Mouse (Mus musculus) inflammation-experienced regulatory T-cells, adult 6 months (primary cell): Measurements from ENCODE around the gene Lnx2. TPM values are rescaled to one million over a fixed set of nuclear protein-coding genes. Genes with fewer than 3 reads are reported as not detected.

Experiments
- ATAC-seq: one replicate; pipeline ENCODE4 v1.8.0; 2017
- polyA plus RNA-seq, 3 experiments: library from polyadenylated mRNA; unstranded; fragments of 100-300 nt; shearing (Covaris generic); gene quantifications; one replicate each; pipeline ENCODE4 v1.2.1; 2017

Lnx2 gene
- polyA plus RNA-seq, 3 experiments from 2014 or later, result 21.4 to 30.5 (median 28.0) TPM

GRCm38 (mm10) chr5:147015191-147015590 lies 61.2 kb downstream of the Lnx2 start:
- ATAC-seq, result no peak

DNA sequence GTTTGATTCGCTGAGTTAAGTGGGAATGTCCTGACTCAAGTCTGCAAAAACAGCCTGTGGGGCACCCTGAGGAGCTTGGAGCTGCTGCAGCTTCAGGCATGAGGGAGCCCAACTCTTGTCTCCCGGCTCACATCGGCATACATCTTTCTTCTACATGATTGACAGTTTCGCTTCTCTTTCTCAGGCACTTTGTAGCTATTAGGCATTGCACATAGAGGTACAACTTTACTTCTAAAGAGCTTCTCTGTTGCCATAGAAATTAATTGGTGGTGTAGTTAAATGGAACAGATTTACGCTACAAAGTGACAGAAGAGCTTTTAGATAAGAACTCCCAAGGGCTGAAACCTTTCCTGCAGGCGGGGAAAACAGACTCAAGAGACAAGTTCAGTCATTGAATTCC lies 62.5 kb downstream of the Lnx2 start:
- ATAC-seq, result no peak

DNA sequence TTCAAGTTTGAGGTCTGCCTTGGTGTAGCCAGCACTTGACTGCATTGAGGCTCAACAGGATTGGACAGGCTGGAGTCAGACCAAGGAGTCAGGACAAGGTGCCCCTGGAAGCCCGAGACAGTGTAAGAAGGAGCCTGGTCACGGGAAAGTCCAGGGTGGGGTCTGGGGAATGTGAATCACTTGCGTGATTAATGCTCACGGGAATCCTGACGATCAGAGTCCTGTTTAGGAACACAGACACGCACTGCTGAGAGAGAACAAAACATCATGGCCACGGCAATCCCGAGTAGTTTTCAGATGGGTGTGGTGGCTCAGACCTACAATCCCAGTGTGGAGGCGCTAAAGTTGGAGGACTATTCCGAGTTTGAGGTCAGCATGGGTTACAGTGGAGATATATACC lies 65.1 kb downstream of the Lnx2 start:
- ATAC-seq, result no peak

DNA sequence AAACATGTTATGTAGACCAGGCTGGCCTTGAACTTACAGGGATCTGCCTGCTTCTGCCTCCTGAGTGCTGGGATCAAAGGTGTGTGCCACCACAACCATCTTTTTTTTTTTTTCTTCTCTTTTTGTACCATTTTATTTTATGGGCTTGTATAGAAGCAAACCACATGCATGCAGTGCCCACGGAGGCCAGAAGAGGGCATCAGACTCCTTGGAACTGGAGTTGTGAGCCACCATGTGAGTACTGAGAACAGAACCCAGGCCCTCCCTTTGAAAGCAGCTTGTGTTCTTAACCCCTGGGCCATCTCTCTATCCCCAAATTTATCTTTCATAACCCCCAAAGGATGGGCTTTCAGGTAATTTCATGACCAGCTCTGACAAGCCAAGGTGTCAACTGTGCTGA lies 73.1 kb downstream of the Lnx2 start:
- ATAC-seq, result no peak

GRCm38 (mm10) chr5:147001312-147001711 lies 75.1 kb downstream of the Lnx2 start:
- ATAC-seq, result no peak

DNA sequence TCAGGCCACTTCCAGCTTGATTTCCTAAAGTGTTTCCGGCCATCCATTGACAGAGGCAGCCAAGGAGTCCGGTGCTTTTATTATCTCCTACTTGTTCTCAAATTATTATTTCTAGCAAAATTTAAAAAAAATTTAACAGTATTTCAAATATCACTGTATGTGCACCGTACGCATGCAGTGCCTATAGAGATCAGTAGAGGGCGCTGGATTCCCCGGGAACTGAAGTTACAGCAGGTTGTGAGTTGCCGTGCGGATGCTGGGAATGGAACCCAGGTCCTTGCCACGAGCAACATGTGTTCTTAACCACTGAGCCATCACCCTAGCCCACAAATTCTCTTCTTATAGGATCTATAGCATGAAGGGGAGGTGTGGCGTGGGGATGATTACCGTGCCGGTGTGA lies 77.6 kb downstream of the Lnx2 start:
- no peak for ATAC-seq

DNA sequence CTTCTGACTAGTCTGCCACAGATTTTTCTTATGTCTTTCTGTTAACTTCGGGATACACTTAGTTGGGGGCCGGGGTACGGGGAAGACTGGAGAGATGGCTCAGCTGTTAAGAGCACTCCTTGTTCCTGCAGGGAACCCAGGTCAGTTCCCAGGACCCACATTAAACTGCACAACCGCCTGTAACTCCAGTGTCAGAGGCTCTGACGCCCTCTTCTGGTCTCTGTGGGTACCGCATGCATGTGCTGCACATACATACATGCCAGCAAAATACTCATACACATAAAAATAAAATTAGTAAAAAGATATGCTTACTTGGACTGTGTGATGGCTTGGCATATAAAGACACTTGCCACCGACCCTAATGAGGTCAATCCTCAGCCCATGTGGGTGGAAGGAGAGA lies 79.6 kb downstream of the Lnx2 start:
- ATAC-seq, result no peak

- ATAC-seq, result no peak
These were observed 81.4 kb downstream of the Lnx2 start for GRCm38 (mm10) chr5:146994973-146995372.

DNA sequence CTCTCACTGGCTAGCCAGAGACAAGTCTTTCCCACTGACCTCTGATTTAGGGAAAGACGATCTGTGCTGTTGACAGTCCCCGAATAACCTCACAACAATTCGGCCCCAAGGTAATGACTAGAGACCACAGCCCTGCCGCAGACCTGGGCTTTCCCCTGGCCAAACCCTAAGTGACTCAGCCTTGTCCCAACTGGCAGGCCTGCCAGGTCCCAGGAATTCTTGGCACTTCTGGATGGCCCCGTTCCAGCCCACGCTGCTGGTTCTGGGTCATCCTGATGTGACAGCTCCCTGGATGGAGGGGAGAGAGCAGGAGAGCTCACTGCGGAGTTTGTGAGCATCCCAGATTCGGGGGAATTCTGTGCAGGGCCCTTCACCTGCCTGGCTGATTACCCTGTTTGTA lies 82.9 kb downstream of the Lnx2 start:
- no peak for ATAC-seq

DNA sequence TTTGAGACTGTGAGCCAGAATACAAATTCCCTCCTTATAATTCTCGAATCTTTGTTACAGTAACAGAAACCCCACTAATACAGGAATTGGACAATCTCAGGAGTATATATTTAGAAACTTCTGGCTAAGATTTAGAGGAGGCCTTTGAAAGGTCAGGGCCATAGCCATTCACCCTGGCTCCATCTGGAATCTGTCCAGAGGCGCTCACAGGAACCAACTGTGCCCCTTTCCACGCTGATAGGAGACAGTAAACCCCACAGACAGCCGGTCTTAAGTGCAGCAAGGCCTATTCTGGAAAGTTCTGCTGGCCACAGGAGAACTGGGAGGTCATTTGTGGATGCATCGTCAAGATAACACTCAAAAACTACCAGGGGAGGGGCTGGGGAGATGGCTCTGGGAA lies 87.3 kb downstream of the Lnx2 start:
- ATAC-seq, result no peak

GRCm38 (mm10) chr5:146987588-146987987 lies 88.8 kb downstream of the Lnx2 start:
- no peak for ATAC-seq

- no peak for ATAC-seq
These were observed 90.5 kb downstream of the Lnx2 start for GRCm38 (mm10) chr5:146985725-146986433.

DNA sequence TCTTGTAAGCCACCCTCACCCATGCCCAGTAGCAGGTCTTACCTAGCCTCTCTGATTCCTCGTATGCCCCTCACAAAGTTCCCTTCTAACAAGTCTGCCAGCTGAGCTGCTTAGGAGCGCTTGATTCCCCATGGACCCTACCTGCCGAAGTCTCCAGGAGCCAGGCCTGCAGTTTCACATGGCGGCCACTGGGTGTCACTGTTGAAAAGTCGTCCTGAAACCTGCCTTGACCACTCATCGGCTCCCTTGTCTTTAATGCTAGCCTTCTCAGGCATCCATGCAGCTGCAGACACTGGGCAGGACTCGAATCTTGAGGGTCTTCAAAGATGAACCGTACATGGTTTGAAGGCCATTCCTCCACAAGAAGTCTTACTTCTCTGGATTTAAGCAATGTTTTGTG lies 93.2 kb downstream of the Lnx2 start:
- ATAC-seq, result no peak

- ATAC-seq, result no peak
These were observed 95.0 kb downstream of the Lnx2 start for GRCm38 (mm10) chr5:146981376-146981775.

GRCm38 (mm10) chr5:146974781-146975123 lies 101.6 kb downstream of the Lnx2 start:
- ATAC-seq, result no peak

GRCm38 (mm10) chr5:146973858-146974780 lies 102.3 kb downstream of the Lnx2 start:
- no peak for ATAC-seq

DNA sequence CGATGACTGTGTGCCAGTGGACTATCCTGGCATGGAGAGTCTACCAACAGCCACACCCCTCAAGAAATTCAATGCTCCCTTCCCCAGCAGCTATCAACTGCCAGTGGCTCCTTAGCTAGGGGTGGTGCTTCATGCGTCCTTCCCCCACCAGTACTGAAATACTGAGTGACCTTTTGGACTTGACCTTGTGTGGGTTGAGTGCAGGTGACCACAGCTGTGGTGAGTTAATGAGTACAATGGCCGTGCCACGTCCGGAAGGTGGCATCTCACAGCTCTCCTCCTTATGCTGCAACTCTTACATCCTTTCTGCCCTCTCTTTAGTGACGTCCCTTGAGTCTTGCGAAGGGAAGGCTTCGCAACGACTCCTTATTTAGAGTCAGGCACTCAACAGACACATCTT lies 103.0 kb downstream of the Lnx2 start:
- no peak for ATAC-seq

DNA sequence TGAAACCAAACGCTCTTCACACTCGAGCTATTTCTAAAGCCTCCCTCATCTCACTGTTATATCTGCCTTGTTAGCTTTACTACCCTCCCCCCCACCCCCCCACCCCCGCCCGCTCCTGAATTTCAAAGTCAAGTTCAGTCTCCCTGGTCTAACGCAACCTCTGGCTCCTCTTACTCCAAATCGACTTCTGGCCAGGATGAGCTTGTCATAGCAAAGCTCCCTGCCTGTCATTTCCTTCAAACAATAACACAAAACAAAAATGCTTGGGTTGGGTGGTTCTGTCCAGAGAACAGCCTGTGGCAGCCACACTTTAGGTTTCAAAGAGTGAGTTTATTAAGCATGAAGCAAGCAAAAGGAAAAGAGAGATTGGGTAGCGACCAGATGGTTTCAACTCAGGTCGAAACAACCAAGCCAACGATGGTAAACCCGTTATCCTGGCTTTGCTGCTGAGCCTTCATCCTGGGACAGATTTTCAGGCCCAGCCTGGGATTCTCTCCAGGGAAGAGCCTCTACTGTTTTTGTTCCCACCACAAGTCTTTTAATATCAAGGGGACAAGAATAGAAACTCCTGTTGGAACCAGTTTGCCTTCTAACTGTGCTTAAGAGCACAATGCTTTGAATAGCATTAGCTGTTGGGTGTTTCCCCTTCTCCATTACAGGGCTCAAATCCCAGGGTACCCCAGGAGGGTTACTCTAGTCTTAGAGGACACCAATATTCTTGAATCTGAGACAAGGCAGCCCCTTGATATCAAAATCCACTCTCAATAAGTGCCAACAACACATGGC lies 104.4 kb downstream of the Lnx2 start:
- ATAC-seq, result no peak

DNA sequence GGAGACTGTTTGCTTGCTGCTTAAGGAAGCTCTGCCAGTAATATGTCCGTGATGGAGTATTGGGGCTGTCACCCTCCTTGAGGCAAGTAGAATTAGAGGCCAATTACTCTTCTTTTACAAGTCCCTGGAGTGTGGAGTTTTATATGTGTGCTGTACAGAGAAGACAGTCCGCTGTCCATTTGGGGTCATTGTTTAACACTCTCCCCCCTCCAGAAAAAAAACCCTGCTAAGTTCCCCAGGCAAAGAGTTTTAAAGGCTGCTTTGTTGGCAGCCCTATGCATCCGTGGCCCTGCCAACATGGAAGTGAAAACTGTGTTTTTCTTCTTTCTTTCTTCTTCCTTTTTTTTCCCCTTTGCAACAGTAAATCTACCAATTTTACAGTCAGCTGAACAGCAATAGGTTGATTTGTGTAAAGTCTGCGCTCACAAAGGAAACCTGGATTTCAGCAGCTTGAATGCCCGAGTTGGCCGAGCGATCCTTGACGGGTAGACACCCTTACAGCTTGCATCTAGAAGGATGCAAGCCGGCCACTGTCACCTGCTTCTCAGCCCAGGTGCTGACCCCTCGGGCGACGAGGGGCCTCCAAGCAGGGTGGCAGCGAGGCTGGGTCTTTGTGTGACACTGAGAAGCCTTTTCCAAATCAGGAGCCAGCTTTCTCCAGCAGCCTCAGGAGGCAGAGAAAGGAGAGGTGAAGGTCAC lies 107.5 kb downstream of the Lnx2 start:
- ATAC-seq, result no peak
